Mouse (Mus musculus): ENCODE measurements around the gene Gm17545. TPM values are rescaled to one million over a fixed set of nuclear protein-coding genes. Genes with fewer than 3 reads are reported as not detected.
A peak's percentile ranks its signal among the peaks of the same experiment; 100 is the strongest.

Gm17545 gene
- total and polyA plus RNA-seq, 2 experiments from 2014 or later: not detected

GRCm38 (mm10) chr9:22428028-22428665, 25.9 kb upstream of the Gm17545 start:
- no peak overlapping the region for H3K27ac ChIP-seq
- 0 out of 2 replicates have a peak, but pooled peaks cover 7% of the 10 kb centered on the region for H3K4me1 ChIP-seq (ENCODE audit: insufficient read depth, low read length)
- DNase-seq (ENCODE audit: low spot score) (no peak), ATAC-seq (no peak)
- H3K9ac ChIP-seq (replicated peaks; ENCODE audit: low read length): no peak overlapping the region
- no peak overlapping the region for H3K4me2 ChIP-seq (ENCODE audit: low read depth, low read length)
- H3K9me3 ChIP-seq (ENCODE audit: low read length): no peaks in the 10 kb centered on the region
- H3K27me3 ChIP-seq (ENCODE audit: insufficient read depth, low read length): no peaks in the 10 kb centered on the region
- no peak for TF ChIP-seq CTCF (IDR thresholded peaks at IDR 0.05; ENCODE audit: low read depth)
- 31% methylated on average over 4 of the region's 4 CpGs for WGBS
- 0 out of 2 replicates have a peak, but pooled peaks cover 7% of the 10 kb centered on the region for H3K36me3 ChIP-seq (ENCODE audit: insufficient read depth, low read length)
- H3K4me3 ChIP-seq (ENCODE audit: low read length): no peak overlapping the region

GRCm38 (mm10) chr9:22428666-22429410, 25.3 kb upstream of the Gm17545 start:
- 78% methylated on average over 14 of the region's 14 CpGs for WGBS
- Histone ChIP-seq H3K27ac (no peak overlapping the region), H3K4me2 (ENCODE audit: low read depth, low read length) (no peak overlapping the region), H3K27me3 (ENCODE audit: insufficient read depth, low read length) (no peaks in the 10 kb centered on the region), H3K9me3 (ENCODE audit: low read length) (no peaks in the 10 kb centered on the region), H3K4me3 (ENCODE audit: low read length) (no peak overlapping the region), H3K4me1 (ENCODE audit: insufficient read depth, low read length) (0 out of 2 replicates have a peak, but pooled peaks cover 7% of the 10 kb centered on the region), H3K9ac (replicated peaks; ENCODE audit: low read length) (no peak overlapping the region), H3K36me3 (ENCODE audit: insufficient read depth, low read length) (0 out of 2 replicates have a peak, but pooled peaks cover 7% of the 10 kb centered on the region)
- TF ChIP-seq CTCF (IDR thresholded peaks at IDR 0.05; ENCODE audit: low read depth): no peak
- no peak for DNase-seq (ENCODE audit: low spot score)
- ATAC-seq: 0 out of 2 replicates have a peak, but pooled peaks have one; percentile 21

GRCm38 (mm10) chr9:22429533-22430241, 24.4 kb upstream of the Gm17545 start:
- peak overlapping the region; percentile 36; the same call in 1 of the 2 replicates for H3K4me2 ChIP-seq (ENCODE audit: low read depth, low read length)
- H3K9me3 ChIP-seq (ENCODE audit: low read length): no peaks in the 10 kb centered on the region
- no peak for ATAC-seq
- H3K27me3 ChIP-seq (ENCODE audit: insufficient read depth, low read length): no peaks in the 10 kb centered on the region
- no peak overlapping the region for H3K4me3 ChIP-seq (ENCODE audit: low read length)
- 39% methylated on average over 15 of the region's 15 CpGs for WGBS
- H3K27ac ChIP-seq: no peak overlapping the region
- 0 out of 2 replicates have a peak, but pooled peaks cover 7% of the 10 kb centered on the region for H3K4me1 ChIP-seq (ENCODE audit: insufficient read depth, low read length)
- H3K9ac ChIP-seq (replicated peaks; ENCODE audit: low read length): no peak overlapping the region
- TF ChIP-seq CTCF (IDR thresholded peaks at IDR 0.05; ENCODE audit: low read depth): peak; percentile 41; the same call in 1 of the 2 replicates
- peak; percentile 54 for DNase-seq (ENCODE audit: low spot score)
- 0 out of 2 replicates have a peak, but pooled peaks cover 1% of the 10 kb centered on the region for H3K36me3 ChIP-seq (ENCODE audit: insufficient read depth, low read length)

- H3K4me1 ChIP-seq (ENCODE audit: insufficient read depth, low read length): 0 out of 2 replicates have a peak, but pooled peaks cover 7% of the 10 kb centered on the region
- H3K9me3 ChIP-seq (ENCODE audit: low read length): no peaks in the 10 kb centered on the region
- no peaks in the 10 kb centered on the region for H3K27me3 ChIP-seq (ENCODE audit: insufficient read depth, low read length)
- TF ChIP-seq CTCF (IDR thresholded peaks at IDR 0.05; ENCODE audit: low read depth): no peak
- ATAC-seq (no peak), DNase-seq (ENCODE audit: low spot score) (no peak)
- no peak overlapping the region for H3K4me3 ChIP-seq (ENCODE audit: low read length)
- 55% methylated on average over 5 of the region's 5 CpGs for WGBS
- no peak overlapping the region for H3K9ac ChIP-seq (replicated peaks; ENCODE audit: low read length)
- no peak overlapping the region for H3K27ac ChIP-seq
- H3K4me2 ChIP-seq (ENCODE audit: low read depth, low read length): no peak overlapping the region
- H3K36me3 ChIP-seq (ENCODE audit: insufficient read depth, low read length): 0 out of 2 replicates have a peak, but pooled peaks cover 3% of the 10 kb centered on the region
Measured at GRCm38 (mm10) chr9:22430315-22430840, 23.7 kb upstream of the Gm17545 start.

GRCm38 (mm10) chr9:22433221-22433620, 20.9 kb upstream of the Gm17545 start:
- WGBS: 73% methylated on average over 2 of the region's 2 CpGs
- Histone ChIP-seq H3K4me1 (ENCODE audit: insufficient read depth, low read length) (0 out of 2 replicates have a peak, but pooled peaks cover 7% of the 10 kb centered on the region), H3K9ac (replicated peaks; ENCODE audit: low read length) (no peak overlapping the region), H3K9me3 (ENCODE audit: low read length) (no peaks in the 10 kb centered on the region), H3K4me2 (ENCODE audit: low read depth, low read length) (no peak overlapping the region), H3K36me3 (ENCODE audit: insufficient read depth, low read length) (0 out of 2 replicates have a peak, but pooled peaks cover 6% of the 10 kb centered on the region), H3K27ac (no peak overlapping the region), H3K4me3 (ENCODE audit: low read length) (no peak overlapping the region), H3K27me3 (ENCODE audit: insufficient read depth, low read length) (no peaks in the 10 kb centered on the region)
- no peak for ATAC-seq
- TF ChIP-seq CTCF (IDR thresholded peaks at IDR 0.05; ENCODE audit: low read depth): no peak
- no peak for DNase-seq (ENCODE audit: low spot score)

GRCm38 (mm10) chr9:22434101-22434500, 20.0 kb upstream of the Gm17545 start:
- DNase-seq (ENCODE audit: low spot score) (no peak), ATAC-seq (no peak)
- 95% methylated on average over 2 of the region's 2 CpGs for WGBS
- 0 out of 2 replicates have a peak, but pooled peaks cover 6% of the 10 kb centered on the region for H3K36me3 ChIP-seq (ENCODE audit: insufficient read depth, low read length)
- no peaks in the 10 kb centered on the region for H3K9me3 ChIP-seq (ENCODE audit: low read length)
- H3K4me1 ChIP-seq (ENCODE audit: insufficient read depth, low read length): 0 out of 2 replicates have a peak, but pooled peaks cover 7% of the 10 kb centered on the region
- no peak overlapping the region for H3K4me3 ChIP-seq (ENCODE audit: low read length)
- H3K27me3 ChIP-seq (ENCODE audit: insufficient read depth, low read length): no peaks in the 10 kb centered on the region
- H3K27ac ChIP-seq: no peak overlapping the region
- no peak overlapping the region for H3K4me2 ChIP-seq (ENCODE audit: low read depth, low read length)
- no peak for TF ChIP-seq CTCF (IDR thresholded peaks at IDR 0.05; ENCODE audit: low read depth)
- no peak overlapping the region for H3K9ac ChIP-seq (replicated peaks; ENCODE audit: low read length)

All from hindbrain, postnatal 0 days (tissue).